Mouse (Mus musculus) testis, postnatal 14 days (tissue): ENCODE measurements around the gene Tcf25.

Experiments used
- DNase-seq: peaks from one replicate; pipeline ENCODE4 v3.0.0; 2021; ENCODE audit warnings: low spot score

The Tcf25 gene

GRCm38 (mm10) chr8:123373403-123374238, at the start of gene Tcf25:
Tcf25 (plus strand) TSS chr8:123373753.
- peak; percentile 96 for DNase-seq

DNA sequence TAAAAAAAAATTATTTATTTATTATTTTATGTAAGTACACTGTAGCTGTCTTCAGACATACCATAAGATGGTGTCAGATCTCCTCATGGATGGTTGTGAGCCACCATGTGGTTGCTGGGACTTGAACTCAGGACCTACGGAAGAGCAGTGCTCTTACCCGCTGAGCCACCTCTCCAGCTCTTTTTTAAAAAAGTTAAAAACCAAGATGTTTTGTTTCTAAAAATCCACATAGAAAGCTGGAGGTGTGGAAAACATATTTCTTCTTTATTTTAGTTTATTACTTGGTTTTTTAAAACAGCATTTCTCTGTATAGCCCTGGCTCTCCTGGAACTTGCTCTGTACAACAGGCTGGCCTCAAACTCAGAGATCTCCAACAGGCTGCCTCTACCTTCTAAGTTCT, 45.0 kb upstream of the Tcf25 start:
- DNase-seq: no peak

DNA sequence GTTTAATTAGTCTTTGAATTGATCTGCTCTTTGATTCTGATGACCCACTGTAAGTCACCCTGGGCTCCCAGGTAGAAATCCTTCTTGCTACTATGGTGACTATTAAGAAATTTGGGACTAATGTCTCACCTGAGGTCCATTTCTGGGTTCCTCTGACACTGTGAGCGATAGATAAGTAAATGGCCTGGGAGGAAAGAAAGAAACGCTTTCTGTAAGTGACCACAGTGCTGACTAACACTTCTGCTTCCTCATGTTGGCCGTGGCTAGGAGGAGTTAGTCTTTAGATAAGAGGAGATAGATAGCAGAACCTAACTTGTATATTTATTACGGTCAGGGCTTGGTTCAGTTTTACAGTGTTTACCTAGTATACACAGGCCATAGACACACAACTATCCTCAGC, 44.2 kb upstream of the Tcf25 start:
- DNase-seq: no peak

GRCm38 (mm10) chr8:123329961-123330360, 43.6 kb upstream of the Tcf25 start:
- DNase-seq: no peak

DNA sequence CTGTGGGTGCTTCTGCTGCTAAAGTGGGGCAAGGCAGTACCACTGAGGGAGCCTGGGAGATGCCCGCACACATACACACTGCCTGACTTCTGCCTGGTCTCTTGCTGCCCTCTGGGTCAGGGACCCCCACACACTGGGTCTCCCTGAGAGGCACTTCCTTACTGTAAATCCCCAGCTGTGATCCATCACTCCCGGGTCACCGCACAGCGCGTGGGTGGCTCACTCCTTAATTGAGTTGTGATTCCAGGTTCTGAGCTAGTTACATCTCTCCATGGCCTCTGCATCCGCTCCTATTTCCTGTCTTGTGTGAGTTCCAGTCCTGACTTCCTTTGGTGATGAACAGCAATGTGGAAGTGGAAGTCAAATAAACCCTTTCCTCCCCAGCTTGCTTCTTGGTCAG, 42.9 kb upstream of the Tcf25 start:
- DNase-seq: no peak

DNA sequence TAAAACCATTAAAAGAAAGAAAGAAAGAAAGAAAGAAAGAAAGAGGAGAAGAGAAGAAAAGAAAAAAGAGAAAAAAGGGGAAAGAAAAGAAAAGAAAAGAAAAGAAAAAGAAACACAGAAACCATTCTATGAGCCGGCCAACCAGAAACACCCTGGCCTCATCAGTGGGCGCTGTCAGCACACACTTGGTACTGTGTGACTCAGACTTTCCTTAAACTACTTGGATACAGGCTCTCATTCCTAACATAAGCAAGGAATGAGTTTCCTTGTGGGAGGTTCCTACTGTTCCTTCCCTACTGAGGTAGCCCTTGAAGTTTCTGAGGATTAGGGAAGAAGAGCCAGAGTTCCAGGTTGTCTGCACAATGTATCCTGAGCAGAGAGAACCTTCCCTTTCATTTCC, 42.3 kb upstream of the Tcf25 start:
- no peak for DNase-seq

DNA sequence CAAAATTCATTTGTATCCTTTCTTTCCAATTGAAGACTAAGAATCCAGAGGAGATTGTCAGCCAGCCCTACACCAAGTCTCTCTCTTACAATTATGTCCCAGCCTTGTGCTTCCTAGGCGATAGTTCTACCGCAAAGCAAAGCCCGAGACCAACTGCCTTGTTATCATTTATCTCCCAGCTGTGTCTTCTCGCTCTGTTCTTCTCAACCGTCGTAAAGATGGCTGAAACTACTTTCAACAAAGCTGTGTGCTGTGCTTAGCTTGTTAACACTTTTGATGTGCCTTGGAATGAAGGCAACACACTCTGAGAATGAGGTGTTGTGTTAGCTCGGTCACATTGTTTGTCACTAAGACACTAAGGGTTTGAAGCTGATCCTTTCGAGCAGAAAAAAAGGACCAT, 41.7 kb upstream of the Tcf25 start:
- no peak for DNase-seq

DNA sequence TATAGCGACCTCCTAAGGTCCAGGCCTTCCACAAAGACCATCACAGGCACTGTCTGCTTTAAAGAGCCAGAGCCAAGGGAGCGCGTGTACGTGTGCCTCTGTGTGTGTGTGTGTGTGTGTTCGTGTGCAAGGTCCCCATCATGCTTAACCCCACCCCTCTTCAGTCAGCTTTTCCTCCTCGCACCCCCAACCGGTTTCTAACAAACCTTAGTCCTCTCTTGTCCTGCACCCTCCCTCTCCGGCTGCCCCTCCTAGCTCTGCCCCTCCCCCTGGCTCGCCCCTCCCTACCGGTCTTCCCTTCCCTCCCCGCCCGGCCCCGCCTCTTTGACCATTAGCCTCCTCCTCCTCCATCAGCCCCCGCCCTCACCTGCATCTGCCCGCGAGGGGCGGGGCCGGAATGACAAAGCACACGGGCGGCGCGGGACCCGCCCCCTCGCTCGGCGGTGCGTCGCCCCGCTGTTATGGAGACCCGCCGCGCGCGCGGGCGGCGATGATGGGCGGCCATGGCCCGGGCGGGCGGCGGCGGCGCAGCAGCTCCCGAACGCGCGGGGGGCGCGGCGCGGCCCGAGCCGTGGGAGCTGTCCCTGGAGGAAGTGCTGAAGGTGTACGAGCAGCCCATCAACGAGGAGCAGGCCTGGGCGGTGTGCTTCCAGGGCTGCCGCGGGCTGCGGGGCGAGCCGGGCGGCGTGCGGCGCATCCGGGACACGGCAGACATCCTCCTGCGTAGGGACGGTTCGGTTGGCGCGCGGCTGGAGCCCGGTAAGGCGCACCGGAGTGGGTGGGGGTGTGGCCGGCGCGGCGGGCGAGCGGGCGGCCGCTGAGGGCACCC, 41.1 kb upstream of the Tcf25 start, which contains the start of gene Spire2:
Spire2 (plus strand) TSS at position 452 of the 829 bp plus-strand sequence.
- DNase-seq: peak; percentile 77

- peak; percentile 51 for DNase-seq
Observed at GRCm38 (mm10) chr8:123333091-123333587, 40.4 kb upstream of the Tcf25 start.

DNA sequence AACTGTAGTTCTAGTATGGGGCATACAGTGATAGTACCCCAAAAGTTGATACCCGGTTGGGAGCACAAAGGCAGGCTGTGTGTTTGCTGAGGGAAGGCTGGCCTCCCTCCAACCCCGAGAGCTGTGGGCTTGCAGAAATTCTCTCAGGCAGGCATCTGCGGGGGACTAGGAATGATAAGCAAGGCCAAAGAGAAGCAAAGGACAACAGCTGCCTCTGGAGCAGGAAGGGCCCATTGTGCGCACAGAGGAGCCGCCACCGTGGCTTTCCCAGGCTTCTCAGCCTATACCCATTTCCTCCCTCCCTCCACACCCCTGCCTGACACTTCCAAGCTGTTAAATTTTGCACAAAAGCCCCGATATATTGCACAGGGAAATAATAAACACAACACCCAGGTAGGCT, 39.7 kb upstream of the Tcf25 start:
- DNase-seq: peak; percentile 66

- DNase-seq: no peak
Observed at GRCm38 (mm10) chr8:123334467-123334866, 39.1 kb upstream of the Tcf25 start.

DNA sequence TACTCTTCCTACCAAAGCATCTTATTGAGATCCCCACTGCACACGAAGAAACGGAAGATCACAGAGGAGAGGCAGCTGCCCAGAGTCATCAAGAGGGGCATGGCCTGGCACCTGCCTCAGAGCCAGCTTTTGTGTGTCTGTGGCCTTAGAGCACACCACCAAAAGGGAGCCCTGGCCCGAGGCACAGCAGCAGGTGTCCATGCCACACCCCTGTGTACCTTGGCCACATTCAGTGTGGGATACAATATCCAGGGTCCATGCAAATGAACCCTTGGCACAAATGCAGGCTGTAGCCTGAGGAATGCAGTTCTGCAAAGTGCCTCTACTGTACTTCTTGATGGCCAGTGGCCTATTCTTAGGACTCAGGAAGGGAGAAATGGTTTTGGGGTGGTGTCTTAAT, 36.1 kb upstream of the Tcf25 start:
- DNase-seq: no peak

DNA sequence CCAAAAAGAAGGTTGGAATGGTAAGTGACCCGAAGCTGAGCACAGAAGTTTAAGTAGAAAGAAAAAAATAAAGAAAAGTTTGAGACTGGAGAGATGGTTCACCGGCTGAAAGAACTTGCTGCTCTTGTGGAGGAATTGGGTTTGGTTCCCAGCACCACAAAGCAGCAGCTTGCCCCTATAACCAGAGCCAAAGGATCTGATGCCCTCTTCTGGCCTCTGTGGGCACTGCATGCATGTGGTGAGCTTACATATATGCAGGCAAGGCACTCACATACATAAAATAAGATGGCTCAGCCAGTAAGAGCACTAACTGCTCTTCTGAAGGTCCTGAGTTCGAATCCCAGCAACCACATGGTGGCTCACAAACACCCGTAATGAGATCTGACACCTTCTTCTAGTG, 33.5 kb upstream of the Tcf25 start:
- no peak for DNase-seq

GRCm38 (mm10) chr8:123341040-123342015, 32.2 kb upstream of the Tcf25 start:
- no peak for DNase-seq

DNA sequence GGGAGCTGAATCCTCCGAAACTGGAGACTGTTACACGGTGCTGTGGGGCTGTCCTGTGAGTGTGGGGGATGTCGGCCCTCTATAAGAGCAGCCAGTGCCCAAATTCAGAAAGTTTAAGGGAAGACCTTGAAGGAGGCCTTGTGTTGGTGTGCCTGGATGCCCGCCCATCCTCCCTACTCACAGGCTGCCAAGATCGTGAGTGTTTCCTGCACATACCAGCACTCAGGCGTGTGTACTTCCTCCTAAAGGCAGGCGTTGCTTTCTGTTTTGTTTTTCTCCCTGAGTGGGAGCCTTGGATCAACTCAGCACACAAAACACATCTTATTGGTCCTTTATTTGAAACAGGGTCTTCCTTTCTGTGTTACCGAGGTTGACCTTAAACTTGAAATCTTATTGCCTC, 31.3 kb upstream of the Tcf25 start:
- DNase-seq: peak; percentile 48

DNA sequence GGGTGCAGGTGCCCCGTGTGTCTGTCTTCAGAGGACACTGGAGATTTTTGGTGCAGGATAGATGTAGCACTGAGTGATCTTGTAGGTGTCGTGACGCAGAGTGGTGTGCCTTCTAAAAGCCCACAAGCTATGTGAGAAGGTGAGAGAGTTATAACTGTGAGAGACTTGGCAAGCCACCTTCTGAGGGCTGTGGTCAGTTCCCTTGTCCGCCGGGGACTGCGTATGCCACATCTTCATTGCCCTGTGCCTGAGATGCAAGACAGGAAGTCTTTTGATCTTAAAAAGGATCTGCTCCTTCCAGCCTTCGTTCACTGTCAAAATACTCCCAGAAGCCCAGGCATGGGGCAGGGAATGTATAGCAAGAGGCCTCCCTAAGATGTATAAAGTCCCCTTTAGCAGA, 30.6 kb upstream of the Tcf25 start:
- DNase-seq: no peak

GRCm38 (mm10) chr8:123343422-123343821, 30.1 kb upstream of the Tcf25 start:
- no peak for DNase-seq

GRCm38 (mm10) chr8:123345135-123345534, 28.4 kb upstream of the Tcf25 start:
- no peak for DNase-seq

DNA sequence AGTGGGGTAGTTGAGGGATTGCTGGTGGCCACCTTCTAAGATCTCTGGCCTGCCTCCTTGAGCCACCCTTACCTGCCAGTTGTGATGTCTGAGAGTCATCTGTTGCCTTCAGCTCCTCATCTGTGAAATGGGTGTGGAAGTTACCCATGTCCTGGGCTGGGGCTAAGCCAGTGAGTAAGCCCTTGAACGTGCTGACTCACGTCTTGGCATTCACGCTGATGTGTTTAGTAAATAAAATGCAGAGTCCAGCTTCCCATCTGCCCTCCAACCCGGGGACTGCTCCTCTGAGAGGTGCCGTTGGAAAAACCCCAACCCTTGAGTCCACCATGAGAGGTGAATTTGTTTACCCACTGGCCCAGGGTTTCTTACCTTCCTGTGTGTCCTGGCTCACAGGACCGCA, 27.7 kb upstream of the Tcf25 start:
- no peak for DNase-seq

- no peak for DNase-seq
Observed at GRCm38 (mm10) chr8:123347293-123347692, 26.3 kb upstream of the Tcf25 start.

DNA sequence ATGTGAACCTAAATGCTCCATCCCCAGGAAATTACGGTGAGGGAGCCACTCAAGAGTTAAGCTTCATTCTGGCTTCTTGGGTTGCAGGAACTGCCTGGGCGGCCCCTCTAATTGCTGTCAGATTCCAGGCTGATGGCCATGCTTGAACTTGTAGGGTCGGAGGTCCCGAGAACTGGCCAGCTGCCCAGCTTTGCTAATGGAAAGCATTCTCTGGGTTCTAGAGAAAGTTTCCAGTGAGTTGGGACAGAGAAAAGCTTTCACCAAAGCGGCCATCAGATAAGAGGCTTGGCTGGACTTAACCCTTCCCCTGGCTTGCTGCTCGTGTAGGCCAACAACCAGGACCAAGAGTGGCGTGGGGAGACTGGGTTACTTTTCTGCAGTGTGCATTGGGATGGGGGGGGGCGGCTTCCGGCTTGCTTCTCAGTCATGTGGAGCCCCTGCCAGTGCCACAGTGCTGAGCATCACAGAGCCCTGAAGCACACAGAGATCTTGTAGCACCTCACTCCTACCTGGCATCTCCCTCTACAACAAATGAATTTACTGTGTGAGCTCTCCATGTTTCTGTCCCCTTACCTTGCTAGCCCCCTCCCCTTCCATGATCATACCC, 25.2 kb upstream of the Tcf25 start:
- DNase-seq: peak; percentile 56
